Mouse (Mus musculus) inflammation-experienced regulatory T-cells, adult 6 months (primary cell): Measurements from ENCODE around the gene Fau. TPM values are rescaled to one million over a fixed set of nuclear protein-coding genes. Genes with fewer than 3 reads are reported as not detected.

Experiments used
- ATAC-seq: one replicate; pipeline ENCODE4 v1.8.0; 2017
- polyA plus RNA-seq, 3 experiments: library from polyadenylated mRNA; unstranded; fragments of 100-300 nt; shearing (Covaris generic); gene quantifications; one replicate each; pipeline ENCODE4 v1.2.1; 2017

Fau gene
- polyA plus RNA-seq, 3 experiments from 2014 or later = 1,798 to 3,866 (median 2,409) TPM

DNA sequence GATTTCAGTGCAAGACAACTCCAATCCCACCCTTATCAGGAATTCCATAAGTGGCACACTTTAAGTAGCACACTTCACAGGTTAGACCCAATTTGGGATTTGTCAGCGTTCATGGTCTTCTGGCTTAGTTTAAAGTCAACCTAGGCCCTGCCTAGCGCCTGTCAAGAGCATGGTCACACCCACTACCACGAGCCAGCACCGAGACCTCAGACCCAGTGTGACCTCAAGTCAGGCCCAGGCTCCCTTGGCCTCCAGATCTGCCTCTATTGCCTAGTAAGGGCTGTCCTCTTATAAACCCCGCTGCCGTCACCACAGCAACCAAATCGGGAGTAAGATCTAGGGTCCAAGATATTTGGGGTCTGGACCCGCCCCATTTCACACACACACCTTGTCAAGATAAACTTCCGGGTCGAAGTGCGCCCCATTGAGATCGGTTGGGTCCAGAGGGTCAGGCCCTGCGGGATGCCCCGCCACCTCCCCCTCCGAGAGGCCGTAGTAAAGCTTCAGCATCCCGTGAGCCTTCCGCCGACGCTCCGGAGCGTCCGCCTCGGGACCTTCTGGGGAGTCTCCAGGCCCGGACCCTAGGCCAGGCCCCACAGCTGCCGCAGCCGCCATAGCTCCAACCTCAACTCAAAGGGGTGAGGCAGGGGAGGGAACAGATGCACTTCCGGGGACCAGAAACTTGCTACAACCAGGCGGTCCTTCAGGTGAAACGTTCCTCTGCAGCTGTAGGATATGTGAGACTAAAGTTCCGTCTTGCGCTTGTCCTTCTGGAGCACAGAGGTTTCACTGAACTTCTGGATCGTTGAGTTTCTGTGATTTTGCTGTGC is 19.1 kb downstream of the Fau start, which contains the start of gene Vps51:
Gene Vps51 (minus strand): TSS at position 668 of the 830 bp plus-strand sequence.
- ATAC-seq = peak; percentile 96

DNA sequence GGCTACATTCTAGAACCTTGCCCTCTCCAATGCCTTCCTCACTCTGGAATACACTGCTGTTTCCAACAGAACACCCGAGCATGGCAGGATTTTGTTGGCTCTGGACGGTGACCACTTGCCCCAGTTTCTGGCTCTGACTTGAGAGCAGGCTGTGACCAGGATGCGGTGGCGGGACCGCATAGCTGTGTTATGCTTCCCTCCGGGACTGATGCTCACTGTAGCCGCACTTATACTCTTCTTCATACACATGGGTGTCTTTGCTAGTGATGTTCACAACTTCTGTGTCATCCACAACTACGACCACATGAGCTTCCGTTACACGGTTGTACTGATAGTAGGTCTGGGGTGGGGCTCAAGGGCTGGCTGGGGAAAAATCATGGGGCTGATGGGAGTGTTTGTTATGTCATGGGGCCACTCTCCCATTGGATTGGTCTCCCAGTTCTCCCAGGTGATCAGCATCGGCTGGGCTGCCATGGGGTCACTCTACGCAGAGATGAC is 22.4 kb downstream of the Fau start, which contains the start of gene Tmem262:
Gene Tmem262 (plus strand): TSS at position 51 of the 498 bp plus-strand sequence.
- ATAC-seq = no peak

DNA sequence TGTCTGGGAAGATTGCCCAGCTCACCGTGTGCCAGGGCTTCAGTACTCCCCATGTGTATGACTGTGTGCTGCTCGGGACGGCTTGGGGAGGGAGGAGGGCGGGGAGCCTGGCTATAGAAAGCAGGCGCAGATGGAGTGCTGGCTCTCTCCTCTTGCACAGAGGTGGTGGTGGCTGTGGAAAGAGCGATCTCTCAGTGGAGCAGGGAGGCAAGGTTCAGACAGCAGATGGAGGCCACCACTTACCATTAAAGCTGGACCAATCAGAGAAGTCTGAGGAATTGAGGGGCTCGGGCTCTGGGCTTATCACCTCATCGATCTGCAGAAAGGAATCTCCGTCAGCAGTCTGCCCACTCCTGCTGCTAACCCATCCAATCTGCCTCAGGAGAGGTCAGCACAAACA is 24.5 kb downstream of the Fau start, which contains the start of gene Gm28374:
Gene Gm28374 (minus strand): TSS at position 101 of the 400 bp plus-strand sequence.
- no peak for ATAC-seq

DNA sequence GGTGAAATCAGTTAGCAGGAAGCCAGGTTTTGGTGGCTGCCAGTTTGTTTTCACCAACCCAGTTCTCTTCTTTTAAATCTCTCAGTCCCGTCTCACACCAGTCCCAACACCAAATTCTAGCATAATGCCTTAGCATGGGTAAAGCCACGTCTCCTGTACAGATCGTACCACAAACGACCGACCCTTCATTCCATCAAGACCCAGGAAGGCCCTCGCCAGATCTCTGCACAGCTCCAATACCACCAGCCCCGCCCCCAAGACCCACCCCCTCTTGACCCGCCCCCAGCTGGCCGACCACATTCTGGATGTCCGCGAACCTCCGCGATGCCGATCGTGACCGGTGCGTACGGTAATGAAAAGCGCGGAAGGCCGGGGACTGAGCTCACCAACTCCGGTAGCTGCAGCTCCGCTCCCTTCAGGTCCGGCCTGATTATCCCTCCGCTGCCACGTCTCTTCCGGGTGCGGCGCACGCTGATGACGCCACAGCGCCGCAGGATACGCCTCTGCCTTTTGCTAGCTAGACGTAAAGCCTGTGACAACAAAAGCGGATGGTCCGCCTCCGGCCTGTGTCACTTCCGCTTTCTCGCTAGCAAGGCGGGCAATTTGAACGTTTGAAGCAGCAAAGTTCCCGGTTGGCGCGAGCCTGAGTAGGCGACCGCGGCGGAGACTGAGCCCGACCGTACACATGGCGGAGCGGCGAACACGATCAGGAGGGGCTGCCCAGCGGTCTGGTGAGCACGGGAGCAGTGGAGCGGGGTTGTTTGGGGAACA is 27.0 kb downstream of the Fau start, which contains the start of the genes Zfpl1 and Cdca5:
Gene Zfpl1 (minus strand): TSS at position 479 of the 771 bp plus-strand sequence.
Gene Cdca5 (plus strand): TSS at position 506 of the 771 bp plus-strand sequence.
- ATAC-seq = peak; percentile 87

DNA sequence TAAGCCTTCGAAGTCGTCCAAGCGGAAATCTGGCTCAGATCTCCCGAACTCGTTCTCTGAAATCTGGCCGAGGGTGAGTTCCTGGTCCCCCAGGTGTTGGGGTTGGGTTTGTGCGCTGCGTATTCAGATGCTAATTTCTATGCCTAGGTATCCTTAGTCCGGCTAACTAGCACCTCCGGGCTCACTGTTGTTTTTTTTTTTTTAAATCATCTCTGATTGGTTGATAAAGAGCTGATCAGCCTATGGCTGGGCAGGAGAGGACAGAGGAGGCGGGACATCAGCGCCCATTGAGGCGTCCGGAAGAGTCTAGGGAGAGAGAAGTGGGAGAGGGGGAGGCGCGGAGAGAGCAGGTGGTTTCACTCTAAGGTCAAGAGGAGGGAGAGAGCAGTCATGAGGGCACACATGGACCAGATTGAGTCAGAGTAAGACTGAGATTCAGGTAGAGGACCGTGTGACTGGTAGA is 27.8 kb downstream of the Fau start:
- ATAC-seq = peak; percentile 86

DNA sequence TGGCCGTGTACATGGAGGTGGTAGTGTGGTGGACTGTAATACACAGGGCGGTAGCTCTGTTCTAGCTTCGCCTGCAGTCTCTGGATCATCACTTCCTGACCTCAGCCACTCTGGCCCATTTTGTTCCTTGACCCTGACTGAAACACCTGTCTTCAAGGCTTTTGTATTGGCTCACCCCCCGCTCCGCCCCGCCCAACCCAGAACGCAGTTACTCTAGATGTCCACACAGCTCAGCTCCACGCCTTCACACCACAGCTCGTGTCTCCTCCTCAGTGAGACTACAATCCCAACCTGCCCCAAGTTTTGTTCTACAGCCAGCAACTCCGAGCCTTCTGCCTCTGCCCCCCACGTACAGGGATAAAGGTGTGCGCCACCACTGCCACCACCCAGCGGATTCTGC is 31.2 kb downstream of the Fau start:
- ATAC-seq = no peak

DNA sequence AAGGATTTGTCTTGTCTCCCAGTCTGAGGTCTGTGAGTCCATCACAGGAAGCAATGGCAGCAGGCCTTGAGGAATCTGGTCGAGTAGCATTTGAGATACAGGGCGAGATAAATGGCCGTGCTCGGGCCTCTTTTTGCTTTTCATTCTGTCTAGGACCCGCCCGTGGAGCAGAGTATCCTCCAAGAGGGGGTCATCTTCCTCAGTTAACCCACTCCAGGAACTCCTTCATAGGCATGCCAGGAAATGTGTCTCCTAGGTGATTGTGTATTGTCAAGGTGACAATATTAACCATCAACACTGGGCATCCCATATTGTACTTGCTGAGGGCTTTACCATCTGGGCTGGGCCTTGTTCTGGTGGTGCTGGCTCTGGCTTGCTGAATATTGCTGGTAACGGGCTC is 36.5 kb downstream of the Fau start, which contains the start of gene AC131692.1:
Gene AC131692.1 (plus strand): TSS at position 301 of the 400 bp plus-strand sequence.
- ATAC-seq = no peak

DNA sequence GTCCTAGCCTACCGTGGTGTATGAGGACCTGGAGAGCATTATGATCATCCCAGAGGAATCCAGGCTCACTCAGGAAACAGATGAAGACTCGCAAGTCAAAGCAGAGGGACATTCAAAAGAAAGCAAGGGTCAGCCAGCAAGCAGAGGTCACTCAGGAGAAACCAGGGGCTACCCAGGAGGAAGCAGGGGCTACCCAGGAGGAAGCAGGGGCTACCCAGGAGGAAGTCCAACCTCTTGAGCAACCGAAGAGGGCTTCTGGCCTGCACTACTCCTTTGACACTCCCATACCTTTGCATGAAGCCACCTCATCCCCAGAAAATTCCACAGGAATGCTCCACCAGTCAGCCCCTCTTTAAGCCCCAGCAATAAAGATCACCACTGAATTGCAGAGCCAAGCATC is 40.2 kb downstream of the Fau start:
- ATAC-seq = no peak

DNA sequence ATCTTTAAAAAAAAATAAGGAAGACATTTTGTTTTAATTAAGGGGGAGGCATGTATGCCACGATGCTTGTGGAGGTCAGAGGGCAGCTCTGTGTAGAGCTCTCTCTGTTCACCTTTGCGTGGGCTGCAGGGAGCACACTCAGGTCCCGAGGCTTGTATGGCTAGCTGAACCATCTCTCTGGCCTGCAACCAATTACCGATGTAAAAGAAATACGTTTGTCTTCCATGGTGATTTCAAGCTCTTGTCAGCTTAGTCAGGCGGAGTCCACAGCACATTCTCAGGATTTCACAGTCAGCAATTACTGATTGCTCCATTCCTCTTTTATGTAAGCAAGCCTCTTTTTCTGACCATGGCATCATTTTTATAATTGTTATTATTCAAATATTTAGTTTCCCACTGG is 43.5 kb downstream of the Fau start:
- no peak for ATAC-seq

DNA sequence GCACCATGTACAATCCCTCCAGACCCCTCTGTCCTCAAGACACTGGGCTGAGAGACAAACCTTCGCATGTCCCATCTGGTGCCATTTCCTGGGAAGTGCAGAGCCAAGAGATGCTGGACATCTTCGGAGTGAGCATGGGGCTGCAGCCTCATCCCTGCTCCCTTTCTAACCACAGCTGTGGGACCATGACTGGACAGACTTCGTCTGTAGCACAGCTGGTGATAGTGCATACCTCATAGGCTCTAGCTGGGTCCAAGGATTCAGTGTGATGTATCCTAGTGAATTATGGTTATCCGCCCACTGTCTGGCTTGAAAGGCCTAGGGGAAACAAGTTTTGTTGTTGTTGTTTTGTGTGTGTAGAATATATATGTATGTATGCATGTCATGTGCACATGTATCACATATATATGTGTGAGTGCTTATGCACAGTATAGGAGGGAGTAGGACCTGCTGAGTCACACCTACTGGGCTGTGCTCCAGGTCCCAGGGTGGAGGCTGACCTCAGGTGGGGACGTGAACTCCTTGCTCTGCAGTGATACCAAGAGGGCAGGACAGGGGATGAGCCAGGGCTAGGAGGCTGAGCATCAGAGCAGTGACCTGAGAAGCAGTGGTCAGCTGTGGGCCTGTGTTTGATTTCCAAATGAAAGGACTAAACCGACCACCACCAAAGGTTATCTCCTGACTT is 44.7 kb downstream of the Fau start:
- no peak for ATAC-seq

DNA sequence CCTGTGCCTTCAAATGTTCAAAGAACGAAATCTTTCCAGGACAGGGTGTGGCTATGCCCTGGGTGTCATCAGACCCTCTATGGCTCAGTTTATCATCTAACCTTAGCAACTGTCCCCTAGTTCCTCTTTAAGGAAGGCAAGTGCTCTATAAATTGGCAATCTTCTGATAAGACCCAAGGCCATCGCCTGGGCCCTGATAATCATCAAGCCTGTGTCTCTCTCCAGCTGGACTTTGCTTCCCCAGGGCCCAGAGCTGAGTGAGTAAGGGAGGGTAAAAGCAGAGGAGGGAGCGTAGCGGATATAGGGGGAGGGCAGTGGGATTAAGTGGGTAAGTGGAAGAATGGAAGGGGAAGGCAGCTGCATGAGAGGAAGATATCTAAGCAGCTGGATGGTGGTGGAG is 46.8 kb downstream of the Fau start:
- no peak for ATAC-seq

DNA sequence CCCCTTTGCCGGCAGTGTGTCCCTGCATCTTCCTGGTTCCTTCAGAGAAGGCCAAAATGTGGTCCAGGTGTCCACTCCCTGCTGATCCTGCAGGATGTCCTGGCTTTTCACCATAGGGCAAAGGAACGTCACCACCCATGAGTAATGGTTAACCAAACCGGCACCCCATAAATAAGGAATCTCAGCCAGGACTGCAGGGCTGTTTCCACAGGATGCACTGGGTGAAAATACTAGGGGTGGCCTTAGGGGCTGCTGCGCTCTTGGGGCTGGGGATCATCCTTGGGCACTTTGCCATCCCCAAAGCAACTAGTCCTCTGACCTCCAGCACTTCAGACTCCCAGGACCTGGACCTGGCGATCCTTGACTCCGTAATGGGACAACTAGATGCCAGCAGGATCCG is 47.9 kb downstream of the Fau start, which contains the start of gene Naaladl1:
Gene Naaladl1 (plus strand): TSS at position 197 of the 400 bp plus-strand sequence.
- no peak for ATAC-seq

Other genes starting within 250 kb of the Fau start
- 10 to 100 TPM; 57.3 to 71.3 (median 60.1) TPM for gene Frmd8, start 182.6 kb upstream of the Fau start, polyA plus RNA-seq
- gene Slc25a45, start 180.0 kb upstream of the Fau start, polyA plus RNA-seq = 10 to 100 TPM; 48.8 to 54.8 (median 54.1) TPM
- gene Tigd3, start 163.7 kb upstream of the Fau start, polyA plus RNA-seq = 1 to 10 TPM in 1 of 3 experiments, under 1 TPM in 2; 0.36 to 1.1 (median 0.66) TPM
- gene Dpf2, start 144.8 kb upstream of the Fau start, polyA plus RNA-seq = 100 to 1,000 TPM; 157 to 198 (median 189) TPM
- under 1 TPM in 2 of 3 experiments, not detected in 1; 0.32 to 0.52 TPM for gene Cdc42ep2, start 133.0 kb upstream of the Fau start, polyA plus RNA-seq
- gene Pola2, start 93.6 kb upstream of the Fau start, polyA plus RNA-seq = 10 to 100 TPM; 14.2 to 20.4 (median 14.7) TPM
- not detected for gene Slc22a20, start 71.7 kb upstream of the Fau start, polyA plus RNA-seq
- 10 to 100 TPM; 41.9 to 48.2 (median 44.7) TPM for gene Capn1, start 41.9 kb upstream of the Fau start, polyA plus RNA-seq
- 10 to 100 TPM; 12.6 to 16.5 (median 16.2) TPM for gene Syvn1, start 11.3 kb upstream of the Fau start, polyA plus RNA-seq
- gene Mrpl49, start 59 bp upstream of the Fau start, polyA plus RNA-seq = 10 to 100 TPM; 36.6 to 40.3 (median 36.7) TPM
- 10 to 100 TPM in 1 of 3 experiments, 1 to 10 TPM in 2; 5.6 to 11.5 (median 9.4) TPM for gene Znhit2, start 3.3 kb downstream of the Fau start, polyA plus RNA-seq
- gene Tm7sf2, start 10.5 kb downstream of the Fau start, polyA plus RNA-seq = 1 to 10 TPM; 5.6 to 7.2 (median 6.9) TPM
- 10 to 100 TPM; 29.3 to 35.6 (median 31.5) TPM for gene Vps51, start 19.4 kb downstream of the Fau start, polyA plus RNA-seq
- gene Tmem262, start 22.2 kb downstream of the Fau start, polyA plus RNA-seq = not detected
- 1 to 10 TPM in 1 of 3 experiments, under 1 TPM in 1, not detected in 1; 0.77 to 1.1 TPM for gene Gm28374, start 24.4 kb downstream of the Fau start, polyA plus RNA-seq
- gene Zfpl1, start 27.1 kb downstream of the Fau start, polyA plus RNA-seq = 10 to 100 TPM; 32.0 to 47.2 (median 36.9) TPM
- gene Cdca5, start 27.1 kb downstream of the Fau start, polyA plus RNA-seq = 10 to 100 TPM in 1 of 3 experiments, 1 to 10 TPM in 2; 2.4 to 24.7 (median 4.4) TPM
- gene AC131692.1, start 36.6 kb downstream of the Fau start, polyA plus RNA-seq = under 1 TPM in 1 of 3 experiments, not detected in 2; 0.48 TPM
- gene Naaladl1, start 47.9 kb downstream of the Fau start, polyA plus RNA-seq = under 1 TPM in 1 of 3 experiments, not detected in 2; 0.33 TPM
- gene Sac3d1, start 60.8 kb downstream of the Fau start, polyA plus RNA-seq = 1 to 10 TPM; 1.4 to 4.4 (median 3.3) TPM
- 10 to 100 TPM; 17.2 to 21.8 (median 20.4) TPM for gene Snx15, start 70.5 kb downstream of the Fau start, polyA plus RNA-seq
- not detected for gene Batf2, start 83.1 kb downstream of the Fau start, polyA plus RNA-seq
- gene Arl2, start 83.7 kb downstream of the Fau start, polyA plus RNA-seq = 10 to 100 TPM; 14.3 to 31.0 (median 21.9) TPM
- under 1 TPM in 2 of 3 experiments, not detected in 1; 0.55 to 0.79 TPM for gene Majin, start 126.5 kb downstream of the Fau start, polyA plus RNA-seq
- gene Gpha2, start 168.5 kb downstream of the Fau start, polyA plus RNA-seq = not detected
- gene Ppp2r5b, start 178.0 kb downstream of the Fau start, polyA plus RNA-seq = 1 to 10 TPM; 1.7 to 3.3 (median 2.2) TPM
- 10 to 100 TPM in 2 of 3 experiments, 1 to 10 TPM in 1; 8.1 to 12.6 (median 11.5) TPM for gene Atg2a, start 183.8 kb downstream of the Fau start, polyA plus RNA-seq
- 10 to 100 TPM; 10.8 to 36.2 (median 11.4) TPM for gene Ehd1, start 218.9 kb downstream of the Fau start, polyA plus RNA-seq
- under 1 TPM; 0.15 to 0.36 (median 0.26) TPM for gene Cdc42bpg, start 248.6 kb downstream of the Fau start, polyA plus RNA-seq